Mouse (Mus musculus) gonadal fat pad, adult 2 months (tissue): Measurements from ENCODE around the gene Cntnap1. TPM values are rescaled to one million over a fixed set of nuclear protein-coding genes. Genes with fewer than 3 reads are reported as not detected.

ENCODE experiments used
- DNase-seq: peaks from one replicate; pipeline ENCODE4 v3.0.0-alpha.2; 2012; ENCODE audit warnings: low read depth
- polyA plus RNA-seq: library from polyadenylated mRNA; depleted of rRNA; stranded (reverse); fragments of >200 nt; gene quantifications from 2 replicates; pipeline ENCODE4 v1.2.3, GENCODE M21; 2012; rRNA removed

The Cntnap1 gene
- polyA plus RNA-seq, 1 experiment = 3.7 TPM

GRCm38 (mm10) chr11:101221306-101221986, 51.1 kb downstream of the Cntnap1 start:
- no peak for DNase-seq

- DNase-seq = no peak
These were observed 54.0 kb downstream of the Cntnap1 start for GRCm38 (mm10) chr11:101224337-101224736.

- no peak for DNase-seq
These were observed 55.2 kb downstream of the Cntnap1 start for GRCm38 (mm10) chr11:101225331-101226064.

- peak; percentile 69 for DNase-seq
These were observed 55.9 kb downstream of the Cntnap1 start, which contains the start of gene Ezh1 for GRCm38 (mm10) chr11:101226065-101226701. Gene Ezh1, minus strand, starts transcription at chr11:101226463.

- DNase-seq = no peak
These were observed 59.1 kb downstream of the Cntnap1 start for GRCm38 (mm10) chr11:101229361-101229900.

- no peak for DNase-seq
These were observed 59.8 kb downstream of the Cntnap1 start for GRCm38 (mm10) chr11:101230061-101230511.

GRCm38 (mm10) chr11:101230526-101230925, 60.2 kb downstream of the Cntnap1 start:
- DNase-seq = no peak

GRCm38 (mm10) chr11:101230991-101231871, 60.9 kb downstream of the Cntnap1 start:
- DNase-seq = no peak

GRCm38 (mm10) chr11:101232010-101232839, 61.9 kb downstream of the Cntnap1 start:
- no peak for DNase-seq

GRCm38 (mm10) chr11:101233240-101233639, 62.9 kb downstream of the Cntnap1 start:
- DNase-seq = no peak

- DNase-seq = no peak
These were observed 63.8 kb downstream of the Cntnap1 start for GRCm38 (mm10) chr11:101234124-101234523.

- no peak for DNase-seq
These were observed 65.1 kb downstream of the Cntnap1 start for GRCm38 (mm10) chr11:101235429-101235828.

- DNase-seq = no peak
These were observed 66.5 kb downstream of the Cntnap1 start for GRCm38 (mm10) chr11:101236782-101237181.

- no peak for DNase-seq
These were observed 67.8 kb downstream of the Cntnap1 start for GRCm38 (mm10) chr11:101238071-101238647.

Other genes starting within 250 kb of the Cntnap1 start
- 106 and 115 TPM in 2 replicates for gene Stat3, start 231.0 kb upstream of the Cntnap1 start, polyA plus RNA-seq
- gene Cavin1, start 199.6 kb upstream of the Cntnap1 start, polyA plus RNA-seq = 235 and 240 TPM in 2 replicates
- gene Atp6v0a1, start 161.1 kb upstream of the Cntnap1 start, polyA plus RNA-seq = 114 and 137 TPM in 2 replicates
- gene Naglu, start 100.5 kb upstream of the Cntnap1 start, polyA plus RNA-seq = 44.6 and 52.9 TPM in 2 replicates
- 0.43 and 0.55 TPM in 2 replicates for gene Hsd17b1, start 92.1 kb upstream of the Cntnap1 start, polyA plus RNA-seq
- gene Coasy, start 88.0 kb upstream of the Cntnap1 start, polyA plus RNA-seq = 62.6 and 70.1 TPM in 2 replicates
- 35.0 and 54.3 TPM in 2 replicates for gene Mlx, start 83.2 kb upstream of the Cntnap1 start, polyA plus RNA-seq
- 1.5 and 2.9 TPM in 2 replicates for gene Psmc3ip, start 75.1 kb upstream of the Cntnap1 start, polyA plus RNA-seq
- 56.3 and 66.7 TPM in 2 replicates for gene Retreg3, start 50.6 kb upstream of the Cntnap1 start, polyA plus RNA-seq
- gene Tubg1, start 50.6 kb upstream of the Cntnap1 start, polyA plus RNA-seq = 9.0 and 24.0 TPM in 2 replicates
- gene Tubg2, start 14.6 kb upstream of the Cntnap1 start, polyA plus RNA-seq = 3.4 and 3.6 TPM in 2 replicates
- 22.7 and 28.6 TPM in 2 replicates for gene Plekhh3, start 828 bp downstream of the Cntnap1 start, polyA plus RNA-seq
- gene Ccr10, start 4.9 kb downstream of the Cntnap1 start, polyA plus RNA-seq = 0.34 and 0.45 TPM in 2 replicates
- gene Ezh1, start 55.9 kb downstream of the Cntnap1 start, polyA plus RNA-seq = 39.4 and 46.5 TPM in 2 replicates
- 97.9 and 146 TPM in 2 replicates for gene Ramp2, start 75.5 kb downstream of the Cntnap1 start, polyA plus RNA-seq
- 99.1 and 108 TPM in 2 replicates for gene Vps25, start 83.2 kb downstream of the Cntnap1 start, polyA plus RNA-seq
- gene Wnk4, start 90.0 kb downstream of the Cntnap1 start, polyA plus RNA-seq = 9.5 and 14.6 TPM in 2 replicates
- gene Cntd1, start 108.5 kb downstream of the Cntnap1 start, polyA plus RNA-seq = 0.75 and 0.88 TPM in 2 replicates
- 157 and 167 TPM in 2 replicates for gene Coa3, start 108.6 kb downstream of the Cntnap1 start, polyA plus RNA-seq
- gene Becn1, start 131.8 kb downstream of the Cntnap1 start, polyA plus RNA-seq = 122 and 158 TPM in 2 replicates
- gene Psme3, start 145.7 kb downstream of the Cntnap1 start, polyA plus RNA-seq = 51.5 and 57.8 TPM in 2 replicates
- 3.2 and 3.6 TPM in 2 replicates for gene Aoc2, start 154.5 kb downstream of the Cntnap1 start, polyA plus RNA-seq
- 306 and 337 TPM in 2 replicates for gene Aoc3, start 160.1 kb downstream of the Cntnap1 start, polyA plus RNA-seq
- gene G6pc, start 197.0 kb downstream of the Cntnap1 start, polyA plus RNA-seq = 0.32 and 0.80 TPM in 2 replicates
- gene Aarsd1, start 247.1 kb downstream of the Cntnap1 start, polyA plus RNA-seq = 30.4 and 33.7 TPM in 2 replicates